Mouse (Mus musculus) midbrain, embryonic 10.5 days (tissue): ENCODE measurements around the gene Il1b. TPM values are rescaled to one million over a fixed set of nuclear protein-coding genes. Genes with fewer than 3 reads are reported as not detected.

Experiments
- DNase-seq: peaks from one replicate; pipeline ENCODE4 v3.0.0-alpha.2; 2017; ENCODE audit warnings: low spot score
- H3K27ac ChIP-seq: fragments of 300-500 bp; sonication (generic); replicated peaks from 2 replicates; pipeline ENCODE4 v1.5.1; 2016; ENCODE audit warnings: mild to moderate bottlenecking
- H3K27me3 ChIP-seq: fragments of 300-500 bp; sonication (generic); 2 replicates; pipeline ENCODE4 v1.6.1; 2016; ENCODE audit warnings: low read depth, mild to moderate bottlenecking; ENCODE audit not compliant: poor library complexity, severe bottlenecking
- H3K36me3 ChIP-seq: fragments of 300-500 bp; sonication (generic); 2 replicates; pipeline ENCODE4 v1.6.1; 2016; ENCODE audit warnings: mild to moderate bottlenecking, moderate library complexity
- H3K4me1 ChIP-seq: fragments of 300-500 bp; sonication (generic); 2 replicates; pipeline ENCODE4 v1.6.1; 2016
- H3K4me3 ChIP-seq: fragments of 300-500 bp; sonication (generic); 2 replicates; pipeline ENCODE4 v1.5.1; 2016; ENCODE audit warnings: mild to moderate bottlenecking, moderate library complexity
- H3K9me3 ChIP-seq: fragments of 300-500 bp; sonication (generic); replicated peaks from 2 replicates; pipeline ENCODE4 v1.6.1; 2016; ENCODE audit warnings: mild to moderate bottlenecking
- WGBS: fragments of 180-500 bp; shearing (Covaris S2); methylation state at CpG from one replicate; pipeline ENCODE4 v1.1.7; 2016; 5-methylcytosine and 5-hydroxymethylcytosine counted together
- polyA plus RNA-seq: library from polyadenylated mRNA; unstranded; fragments of >200 nt; fragmentation: Nextera tagmentation; extraction: Ambion mirVana; gene quantifications from 2 replicates; pipeline ENCODE4 v1.2.1, GENCODE M21; 2016

Gene Il1b
- polyA plus RNA-seq, 1 experiment from 2014 or later: not detected

- H3K27me3 ChIP-seq: no peaks in the 10 kb centered on the region
- WGBS: 86% methylated on average over 5 of the region's 5 CpGs
- no peak overlapping the region for H3K27ac ChIP-seq
- no peaks in the 10 kb centered on the region for H3K36me3 ChIP-seq
- no peaks in the 10 kb centered on the region for H3K4me1 ChIP-seq
- H3K4me3 ChIP-seq: no peak overlapping the region
- no peak for DNase-seq
- 0 out of 2 replicates have a peak, but pooled peaks cover 5% of the 10 kb centered on the region for H3K9me3 ChIP-seq
Measured at GRCm38 (mm10) chr2:129390161-129390560, 19.2 kb upstream of the Il1b start.

DNA sequence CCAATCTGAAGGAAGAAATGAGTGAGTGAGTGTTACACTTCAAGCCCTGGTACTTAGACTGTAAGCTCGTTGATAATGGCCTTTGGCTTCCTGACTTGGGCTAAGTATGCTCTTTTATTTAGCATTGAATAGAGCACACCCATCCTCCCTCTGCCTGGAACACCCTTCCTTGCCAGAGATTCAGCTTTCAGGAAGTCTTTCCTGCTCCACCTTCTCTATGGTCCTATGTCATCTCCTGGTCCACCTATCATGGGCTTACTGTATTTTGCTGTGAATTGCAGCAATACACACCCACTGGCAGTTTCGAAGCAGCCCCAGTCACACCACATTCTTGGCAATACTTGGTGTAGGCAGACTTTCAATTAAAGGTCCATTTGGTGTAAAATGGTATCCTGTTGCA, 18.4 kb upstream of the Il1b start:
- no peak for DNase-seq
- WGBS: 68% methylated on average over 2 of the region's 2 CpGs
- Histone ChIP-seq H3K4me1 (no peaks in the 10 kb centered on the region), H3K27me3 (no peaks in the 10 kb centered on the region), H3K27ac (no peak overlapping the region), H3K9me3 (0 out of 2 replicates have a peak, but pooled peaks cover 5% of the 10 kb centered on the region), H3K36me3 (no peaks in the 10 kb centered on the region), H3K4me3 (no peak overlapping the region)

DNA sequence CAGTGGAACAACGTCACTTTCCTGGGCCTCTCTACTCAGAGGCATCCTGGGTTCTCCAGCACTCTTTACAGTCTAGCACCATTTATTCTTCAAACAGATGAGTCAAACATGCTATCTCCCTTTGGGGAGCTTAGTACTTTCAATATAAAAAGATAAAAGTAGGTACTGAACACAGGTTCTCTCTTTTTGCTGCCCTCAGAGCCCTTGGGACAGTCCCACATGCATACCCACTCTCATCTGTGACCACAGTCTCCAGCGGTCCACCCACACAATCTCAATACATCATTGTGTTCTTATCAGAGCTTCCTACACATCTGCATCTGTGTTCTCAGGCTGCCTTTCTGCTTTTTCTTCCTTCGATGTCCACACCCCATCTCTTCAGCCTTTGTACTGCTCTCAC, 14.4 kb upstream of the Il1b start:
- H3K27ac ChIP-seq: no peak overlapping the region
- no peak overlapping the region for H3K4me3 ChIP-seq
- DNase-seq: no peak
- WGBS: 86% methylated on average over 3 of the region's 3 CpGs
- no peaks in the 10 kb centered on the region for H3K4me1 ChIP-seq
- 0 out of 2 replicates have a peak, but pooled peaks cover 5% of the 10 kb centered on the region for H3K9me3 ChIP-seq
- no peaks in the 10 kb centered on the region for H3K27me3 ChIP-seq
- no peaks in the 10 kb centered on the region for H3K36me3 ChIP-seq

- 0 out of 2 replicates have a peak, but pooled peaks cover 5% of the 10 kb centered on the region for H3K9me3 ChIP-seq
- no peaks in the 10 kb centered on the region for H3K4me1 ChIP-seq
- no peaks in the 10 kb centered on the region for H3K36me3 ChIP-seq
- no peak for DNase-seq
- no peak overlapping the region for H3K27ac ChIP-seq
- 85% methylated on average over 8 of the region's 8 CpGs for WGBS
- no peaks in the 10 kb centered on the region for H3K27me3 ChIP-seq
- no peak overlapping the region for H3K4me3 ChIP-seq
Measured at GRCm38 (mm10) chr2:129384272-129384660, 13.3 kb upstream of the Il1b start.

DNA sequence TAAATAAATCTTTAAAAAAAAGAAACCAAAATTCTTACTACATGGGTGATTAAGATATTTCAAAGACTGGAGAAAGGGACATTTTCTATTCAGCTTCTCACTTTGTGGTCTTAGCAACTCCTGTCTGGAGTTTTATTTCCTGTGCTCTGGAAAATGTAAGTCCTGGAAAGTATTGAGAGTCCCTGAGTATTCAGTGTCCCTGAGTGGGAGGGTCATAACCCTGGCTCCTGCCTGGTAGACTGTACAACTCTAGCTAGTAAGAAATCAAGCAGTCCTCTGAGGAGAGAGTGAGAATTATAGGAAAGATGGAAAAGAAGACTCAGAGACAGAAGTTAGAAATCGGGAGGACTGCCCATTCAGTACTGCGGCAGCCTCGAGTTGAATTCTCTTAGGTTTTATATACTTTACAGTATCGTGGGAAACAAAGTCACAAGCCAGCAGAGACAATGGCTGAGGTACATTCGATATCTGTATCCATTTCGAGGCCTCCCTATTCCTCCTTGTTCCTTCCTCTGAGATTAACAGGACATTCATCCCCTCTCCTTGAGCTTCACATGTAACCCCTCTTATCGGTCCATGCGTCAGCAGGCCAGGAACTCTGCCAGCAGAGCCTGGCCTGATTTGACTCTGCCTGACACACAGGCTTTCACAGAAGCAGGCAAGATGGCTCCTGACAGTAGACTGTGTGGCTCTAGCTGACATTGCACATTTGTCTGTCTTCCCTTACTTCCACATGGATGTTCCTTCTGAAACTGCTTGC, 12.8 kb upstream of the Il1b start:
- no peak overlapping the region for H3K27ac ChIP-seq
- no peaks in the 10 kb centered on the region for H3K27me3 ChIP-seq
- H3K9me3 ChIP-seq: 0 out of 2 replicates have a peak, but pooled peaks cover 5% of the 10 kb centered on the region
- 94% methylated on average over 8 of the region's 8 CpGs for WGBS
- no peak for DNase-seq
- no peaks in the 10 kb centered on the region for H3K4me1 ChIP-seq
- H3K4me3 ChIP-seq: no peak overlapping the region
- H3K36me3 ChIP-seq: no peaks in the 10 kb centered on the region

DNA sequence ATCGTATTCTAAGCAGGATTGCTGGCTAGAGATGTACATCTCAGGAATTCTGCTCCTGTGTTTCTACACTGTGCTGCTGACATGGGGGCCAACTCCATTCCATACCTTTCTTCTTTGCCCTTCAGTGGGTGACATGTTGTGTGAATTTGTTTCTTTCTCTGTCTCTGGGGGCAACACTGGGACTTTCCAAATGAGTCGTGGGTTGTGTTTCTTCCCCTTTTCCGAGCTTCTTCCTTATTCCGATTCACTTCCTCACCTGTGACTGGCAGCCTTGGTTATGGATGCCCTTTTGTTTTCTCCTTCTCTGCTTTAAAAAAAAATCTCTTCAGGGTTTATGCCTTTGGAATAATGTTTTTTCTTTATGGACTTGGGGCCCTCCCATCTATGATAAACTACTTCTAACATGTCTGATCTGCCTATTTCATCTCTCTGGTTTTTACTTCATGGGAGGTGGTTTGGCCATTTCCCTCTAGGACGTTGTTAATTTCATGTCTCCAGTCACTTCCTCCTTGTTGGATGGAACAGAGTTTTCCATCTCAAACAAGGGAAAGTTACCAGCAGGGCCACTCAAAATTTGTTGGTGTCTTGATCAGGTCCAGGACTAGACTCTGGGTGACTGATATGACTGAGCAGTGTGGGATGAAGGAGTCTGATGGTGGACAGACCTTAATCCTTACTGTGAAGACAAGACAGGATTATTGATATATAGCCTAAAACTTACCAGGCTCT, 10.0 kb upstream of the Il1b start:
- DNase-seq: no peak
- 85% methylated on average over 5 of the region's 5 CpGs for WGBS
- H3K27ac ChIP-seq: no peak overlapping the region
- 0 out of 2 replicates have a peak, but pooled peaks cover 4% of the 10 kb centered on the region for H3K9me3 ChIP-seq
- no peaks in the 10 kb centered on the region for H3K27me3 ChIP-seq
- H3K4me1 ChIP-seq: no peaks in the 10 kb centered on the region
- H3K36me3 ChIP-seq: no peaks in the 10 kb centered on the region
- no peak overlapping the region for H3K4me3 ChIP-seq

DNA sequence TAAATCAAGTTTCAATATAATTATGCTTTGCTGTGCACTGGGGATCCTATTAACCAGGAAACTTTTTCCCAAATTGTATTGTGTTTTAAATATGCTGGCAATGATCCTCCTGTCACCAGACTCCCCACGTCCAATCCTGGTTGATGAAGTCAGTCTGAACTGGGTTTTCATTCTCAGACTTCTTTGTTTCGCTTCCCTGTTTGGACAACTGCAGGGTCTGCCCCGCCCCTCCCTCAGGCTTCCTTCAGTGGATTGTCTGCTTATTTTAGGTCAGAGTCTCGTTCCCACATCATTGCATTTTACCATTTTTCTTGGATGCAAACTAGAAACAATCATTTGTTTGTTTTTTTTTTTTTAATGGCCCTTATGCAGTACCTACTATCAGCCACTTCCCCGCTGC, 9.3 kb upstream of the Il1b start:
- Histone ChIP-seq H3K4me1 (no peaks in the 10 kb centered on the region), H3K27ac (no peak overlapping the region), H3K4me3 (no peak overlapping the region), H3K9me3 (no peaks in the 10 kb centered on the region), H3K27me3 (no peaks in the 10 kb centered on the region), H3K36me3 (no peaks in the 10 kb centered on the region)
- no peak for DNase-seq
- 76% methylated on average over 5 of the region's 5 CpGs for WGBS

DNA sequence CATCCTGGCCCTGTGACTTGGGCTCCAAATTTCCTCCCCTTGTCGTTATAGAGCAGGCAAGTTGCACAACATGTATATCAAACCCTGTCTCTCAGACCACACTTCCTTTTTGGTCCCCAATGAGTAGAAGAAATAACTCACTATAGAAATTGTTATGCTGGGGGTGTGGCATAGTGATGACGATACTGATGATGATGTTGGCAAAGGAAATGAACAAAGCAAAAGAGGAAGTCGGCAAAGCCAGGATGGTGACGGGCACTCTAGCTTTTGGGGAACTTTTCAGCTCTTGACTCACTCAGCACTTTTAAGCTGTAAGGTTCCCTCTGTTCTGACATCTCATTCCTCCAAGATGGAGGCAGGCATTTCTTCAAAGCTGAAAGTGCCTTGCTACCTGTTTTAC, 2.4 kb upstream of the Il1b start:
- H3K27me3 ChIP-seq: no peaks in the 10 kb centered on the region
- no peak overlapping the region for H3K4me3 ChIP-seq
- no peaks in the 10 kb centered on the region for H3K4me1 ChIP-seq
- WGBS: 93% methylated on average over 4 of the region's 4 CpGs
- no peaks in the 10 kb centered on the region for H3K36me3 ChIP-seq
- no peak for DNase-seq
- no peak overlapping the region for H3K27ac ChIP-seq
- H3K9me3 ChIP-seq: no peaks in the 10 kb centered on the region

DNA sequence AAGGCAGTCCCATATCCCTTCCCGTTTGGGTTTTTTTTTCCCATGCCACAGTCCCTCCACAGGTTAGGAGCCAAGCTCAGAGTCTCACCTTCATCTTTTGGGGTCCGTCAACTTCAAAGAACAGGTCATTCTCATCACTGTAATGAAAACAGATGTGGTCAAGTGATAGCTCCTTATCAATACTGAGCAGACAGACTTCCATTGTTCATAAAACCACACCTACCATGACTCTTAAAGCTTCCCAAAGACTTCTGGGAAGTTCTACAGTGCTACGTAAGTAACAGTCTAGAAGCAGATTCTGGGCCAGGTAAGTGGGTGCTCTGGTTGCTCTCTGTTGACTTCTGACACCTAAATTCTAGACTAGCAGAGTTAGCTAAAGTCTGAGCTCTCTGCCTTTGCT, 1.3 kb downstream of the Il1b start:
- no peaks in the 10 kb centered on the region for H3K36me3 ChIP-seq
- no peak for DNase-seq
- no peaks in the 10 kb centered on the region for H3K27me3 ChIP-seq
- H3K9me3 ChIP-seq: no peaks in the 10 kb centered on the region
- no peak overlapping the region for H3K4me3 ChIP-seq
- 82% methylated on average over 3 of the region's 3 CpGs for WGBS
- H3K27ac ChIP-seq: no peak overlapping the region
- H3K4me1 ChIP-seq: no peaks in the 10 kb centered on the region

- DNase-seq: no peak
- H3K4me1 ChIP-seq: no peaks in the 10 kb centered on the region
- H3K27ac ChIP-seq: no peak overlapping the region
- H3K27me3 ChIP-seq: no peaks in the 10 kb centered on the region
- no peaks in the 10 kb centered on the region for H3K36me3 ChIP-seq
- H3K4me3 ChIP-seq: no peak overlapping the region
- H3K9me3 ChIP-seq: no peaks in the 10 kb centered on the region
- 91% methylated on average over 5 of the region's 5 CpGs for WGBS
Measured at GRCm38 (mm10) chr2:129368795-129369194, 2.1 kb downstream of the Il1b start.

GRCm38 (mm10) chr2:129368106-129368505, 2.8 kb downstream of the Il1b start:
- WGBS: 79% methylated on average over 2 of the region's 2 CpGs
- no peak overlapping the region for H3K4me3 ChIP-seq
- H3K36me3 ChIP-seq: no peaks in the 10 kb centered on the region
- no peak overlapping the region for H3K27ac ChIP-seq
- no peaks in the 10 kb centered on the region for H3K9me3 ChIP-seq
- no peaks in the 10 kb centered on the region for H3K27me3 ChIP-seq
- H3K4me1 ChIP-seq: no peaks in the 10 kb centered on the region
- DNase-seq: no peak

GRCm38 (mm10) chr2:129367246-129367645, 3.7 kb downstream of the Il1b start:
- no peaks in the 10 kb centered on the region for H3K27me3 ChIP-seq
- H3K4me1 ChIP-seq: no peaks in the 10 kb centered on the region
- no peak overlapping the region for H3K4me3 ChIP-seq
- DNase-seq: no peak
- no peak overlapping the region for H3K27ac ChIP-seq
- H3K9me3 ChIP-seq: no peaks in the 10 kb centered on the region
- 93% methylated on average over 5 of the region's 5 CpGs for WGBS
- no peaks in the 10 kb centered on the region for H3K36me3 ChIP-seq

DNA sequence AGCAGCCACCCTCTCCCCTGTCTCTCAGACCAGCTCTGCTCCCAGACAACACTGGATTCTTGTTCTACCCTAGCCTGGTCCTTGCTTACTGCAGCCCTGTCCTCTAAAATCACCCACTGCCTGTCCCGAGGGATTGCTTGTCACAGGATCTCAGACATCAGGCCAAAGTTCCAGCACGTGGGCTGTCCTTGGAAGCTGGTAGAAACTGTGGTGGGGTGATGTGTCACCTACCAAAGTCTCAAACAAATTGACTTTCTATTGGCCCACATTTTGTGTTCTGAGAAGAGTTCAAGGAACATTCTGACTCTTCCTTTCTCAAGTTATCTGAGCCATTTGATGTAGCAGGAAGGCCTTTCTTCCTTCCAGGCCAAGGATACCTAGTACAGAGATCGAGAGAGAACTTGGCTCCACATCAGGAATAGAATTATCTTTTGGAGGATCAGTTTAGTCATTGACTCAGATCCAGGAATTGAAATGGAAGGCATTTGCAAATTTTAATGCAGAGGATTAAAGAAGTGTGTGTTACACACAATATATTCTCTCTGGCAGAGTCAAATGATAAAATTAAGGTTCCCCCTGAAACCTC, 9.9 kb downstream of the Il1b start:
- 78% methylated on average over 3 of the region's 3 CpGs for WGBS
- no peak overlapping the region for H3K4me3 ChIP-seq
- H3K27ac ChIP-seq: no peak overlapping the region
- no peaks in the 10 kb centered on the region for H3K36me3 ChIP-seq
- no peak for DNase-seq
- H3K4me1 ChIP-seq: no peaks in the 10 kb centered on the region
- H3K9me3 ChIP-seq: no peaks in the 10 kb centered on the region
- H3K27me3 ChIP-seq: no peaks in the 10 kb centered on the region
